ENCODE assay signal across 7 mouse cellular contexts in genomic region chr12:83424720-83425444, GRCm38 (mm10).
DNase-seq lines count a peak whose midpoint lies in the region; ATAC-seq and TF ChIP-seq lines count a peak whose summit lies in the region.

No protein-coding gene starts in this region.

- peak overlapping the region; percentile 48; the same call in 1 of the 2 replicates for H3K27ac ChIP-seq in lung, embryonic 14.5 days (ENCODE audit: low read depth)
- 0 out of 2 replicates have a peak overlapping the region, but pooled peaks have one; percentile 27 for H3K27ac ChIP-seq in brown adipose tissue, adult 24 weeks (replicated peaks; ENCODE audit: low read depth, low read length)
- peak overlapping the region; percentile 41 for H3K27ac ChIP-seq in liver, embryonic 12.5 days
- H3K27ac ChIP-seq in kidney, adult 2 months (ENCODE audit: insufficient read depth, low read depth, low read length) = no peak overlapping the region

- no peak overlapping the region for H3K4me2 ChIP-seq in lung, embryonic 14.5 days
- H3K4me2 ChIP-seq in liver, embryonic 12.5 days = peak overlapping the region; percentile 33

- WGBS in lung, embryonic 14.5 days = 40% methylated on average over 11 of the region's 11 CpGs
- 37% methylated on average over 11 of the region's 11 CpGs for WGBS in liver, embryonic 12.5 days (ENCODE audit: insufficient replicate concordance)
- 63% methylated on average over 11 of the region's 11 CpGs for WGBS in kidney, adult 2 months

- no peak overlapping the region for H3K9ac ChIP-seq in lung, embryonic 14.5 days
- H3K9ac ChIP-seq in liver, embryonic 12.5 days = 0 out of 2 replicates have a peak overlapping the region, but pooled peaks have one; percentile 9

- peaks cover 7% of the 10 kb centered on the region for H3K4me1 ChIP-seq in lung, embryonic 14.5 days (ENCODE audit: insufficient read depth)
- peaks cover 15% of the 10 kb centered on the region; the same call in 1 of the 2 replicates for H3K4me1 ChIP-seq in brown adipose tissue, adult 24 weeks (ENCODE audit: control insufficient read depth, insufficient read depth, insufficient read length, low read length)
- peaks cover 73% of the 10 kb centered on the region for H3K4me1 ChIP-seq in liver, embryonic 12.5 days
- no peaks in the 10 kb centered on the region for H3K4me1 ChIP-seq in kidney, adult 2 months (ENCODE audit: control insufficient read depth, insufficient read depth, low read length)

- no peak overlapping the region for H3K4me3 ChIP-seq in lung, embryonic 14.5 days (ENCODE audit: low read depth, low read length)
- H3K4me3 ChIP-seq in brown adipose tissue, adult 24 weeks (ENCODE audit: insufficient read depth, low read depth, low read length) = no peak overlapping the region
- H3K4me3 ChIP-seq in liver, embryonic 12.5 days = no peak overlapping the region
- no peak overlapping the region for H3K4me3 ChIP-seq in kidney, adult 2 months (ENCODE audit: insufficient read depth, low read depth, low read length)

- no peak for TF ChIP-seq POLR2A in kidney, adult 2 months (IDR thresholded peaks at IDR 0.05; ENCODE audit: low read depth, low read length)

- no peaks in the 10 kb centered on the region for H3K36me3 ChIP-seq in lung, embryonic 14.5 days (ENCODE audit: insufficient read depth)
- H3K36me3 ChIP-seq in liver, embryonic 12.5 days = peaks cover 7% of the 10 kb centered on the region; the same call in 1 of the 2 replicates
- H3K36me3 ChIP-seq in kidney, adult 2 months (ENCODE audit: control insufficient read depth, insufficient read depth, low read length) = no peaks in the 10 kb centered on the region

- no peak for TF ChIP-seq CTCF in lung, embryonic 14.5 days (IDR thresholded peaks at IDR 0.05; ENCODE audit: low read depth)
- TF ChIP-seq CTCF in kidney, adult 2 months (conservative IDR thresholded peaks at IDR 0.05; ENCODE audit: insufficient read depth, insufficient read length, low read depth, low read length) = no peak

- no peaks in the 10 kb centered on the region for H3K9me3 ChIP-seq in lung, embryonic 14.5 days (ENCODE audit: low read depth, low read length)
- H3K9me3 ChIP-seq in liver, embryonic 12.5 days (replicated peaks) = peaks cover 5% of the 10 kb centered on the region

- H3K27me3 ChIP-seq in lung, embryonic 14.5 days (ENCODE audit: insufficient read depth, low read length) = no peaks in the 10 kb centered on the region
- H3K27me3 ChIP-seq in liver, embryonic 12.5 days (replicated peaks) = no peaks in the 10 kb centered on the region
- no peaks in the 10 kb centered on the region for H3K27me3 ChIP-seq in kidney, adult 2 months (replicated peaks; ENCODE audit: control insufficient read depth, insufficient read depth, low read length)

- ATAC-seq in lung, embryonic 14.5 days (ENCODE audit: insufficient read depth) = no peak
- ATAC-seq in liver, embryonic 12.5 days = peak; percentile 56; the same call in 1 of the 2 replicates

- peak; percentile 74 for DNase-seq in lung, embryonic 14.5 days
- DNase-seq in lung, adult 18-20 months = no peak
- peak; percentile 61 to 72 for DNase-seq in heart, adult 18-20 months
- DNase-seq in spleen, postnatal 4 days (ENCODE audit: low spot score in 2 of 2) = peak; percentile 83 to 85
- no peak for DNase-seq in kidney, adult 2 months

Comparison
In these comparisons a context has a peak if more than half of its experiments do, and no peak if none do; other contexts are left out.
1. DNase-seq: peak in lung, embryonic 14.5 days (single experiment), heart, adult 18-20 months (2 of 2) and spleen, postnatal 4 days (2 of 2); none in lung, adult 18-20 months (0 of 2) and kidney, adult 2 months (single experiment).